Mouse (Mus musculus) neural tube, embryonic 12.5 days (tissue): ENCODE data around the gene Siah1a. TPM values are rescaled to one million over a fixed set of nuclear protein-coding genes. Genes with fewer than 3 reads are reported as not detected.

Experiments
- ATAC-seq: fragments of 200-750 bp; cut with Nextera tagmentation; 2 replicates; pipeline ENCODE4 v1.8.0; 2017; ENCODE audit warnings: low read depth, mild to moderate bottlenecking, moderate TSS enrichment, moderate library complexity; ENCODE audit not compliant: low FRiP score
- H3K27ac ChIP-seq: fragments of 300-500 bp; sonication (generic); 2 replicates; pipeline ENCODE4 v1.5.1; 2016
- H3K27me3 ChIP-seq: fragments of 300-500 bp; sonication (generic); replicated peaks from 2 replicates; pipeline ENCODE4 v1.6.1; 2016; ENCODE audit warnings: mild to moderate bottlenecking
- H3K36me3 ChIP-seq: fragments of 300-500 bp; sonication (generic); 2 replicates; pipeline ENCODE4 v1.6.1; 2016; ENCODE audit warnings: mild to moderate bottlenecking
- H3K4me1 ChIP-seq: fragments of 300-500 bp; sonication (generic); 2 replicates; pipeline ENCODE4 v1.6.1; 2016
- H3K4me2 ChIP-seq: fragments of 300-500 bp; sonication (generic); replicated peaks from 2 replicates; pipeline ENCODE4 v1.6.1; 2016; ENCODE audit warnings: mild to moderate bottlenecking
- H3K4me3 ChIP-seq: fragments of 300-500 bp; sonication (generic); 2 replicates; pipeline ENCODE4 v1.5.1; 2016
- H3K9ac ChIP-seq: fragments of 300-500 bp; sonication (generic); 2 replicates; pipeline ENCODE4 v1.6.1; 2016; ENCODE audit warnings: mild to moderate bottlenecking
- H3K9me3 ChIP-seq: fragments of 300-500 bp; sonication (generic); 2 replicates; pipeline ENCODE4 v1.6.1; 2016; ENCODE audit warnings: mild to moderate bottlenecking
- WGBS: fragments of 180-500 bp; shearing (Covaris S2); methylation state at CpG from one replicate; pipeline ENCODE4 v1.1.7; 2016; 5-methylcytosine and 5-hydroxymethylcytosine counted together
- polyA plus RNA-seq: library from polyadenylated mRNA; unstranded; fragments of >200 nt; fragmentation: Nextera tagmentation; extraction: Ambion mirVana; gene quantifications from 2 replicates; pipeline ENCODE4 v1.2.1, GENCODE M21; 2016

Siah1a gene
- polyA plus RNA-seq, 1 experiment from 2014 or later: 94.1 TPM

GRCm38 (mm10) chr8:86765155-86765554, 19.4 kb upstream of the Siah1a start:
- Histone ChIP-seq H3K27me3 (no peaks in the 10 kb centered on the region), H3K36me3 (no peaks in the 10 kb centered on the region), H3K4me3 (no peak overlapping the region), H3K4me1 (no peaks in the 10 kb centered on the region), H3K9ac (no peak overlapping the region), H3K4me2 (no peak overlapping the region), H3K27ac (no peak overlapping the region), H3K9me3 (no peaks in the 10 kb centered on the region)
- 92% methylated on average over 10 of the region's 10 CpGs for WGBS
- ATAC-seq: no peak

- H3K4me3 ChIP-seq: no peak overlapping the region
- no peaks in the 10 kb centered on the region for H3K4me1 ChIP-seq
- no peaks in the 10 kb centered on the region for H3K36me3 ChIP-seq
- no peaks in the 10 kb centered on the region for H3K27me3 ChIP-seq
- no peak overlapping the region for H3K27ac ChIP-seq
- WGBS: 65% methylated on average over 5 of the region's 5 CpGs
- no peaks in the 10 kb centered on the region for H3K9me3 ChIP-seq
- no peak overlapping the region for H3K4me2 ChIP-seq
- no peak for ATAC-seq
- H3K9ac ChIP-seq: no peak overlapping the region
These were observed 17.1 kb upstream of the Siah1a start for GRCm38 (mm10) chr8:86762806-86763205.

GRCm38 (mm10) chr8:86760746-86761145, 15.0 kb upstream of the Siah1a start:
- Histone ChIP-seq H3K9me3 (no peaks in the 10 kb centered on the region), H3K27ac (no peak overlapping the region), H3K4me1 (0 out of 2 replicates have a peak, but pooled peaks cover 3% of the 10 kb centered on the region), H3K9ac (no peak overlapping the region), H3K27me3 (0 out of 2 replicates have a peak, but pooled peaks cover 3% of the 10 kb centered on the region), H3K4me3 (no peak overlapping the region), H3K36me3 (no peaks in the 10 kb centered on the region), H3K4me2 (no peak overlapping the region)
- ATAC-seq: no peak
- 85% methylated on average over 6 of the region's 6 CpGs for WGBS

DNA sequence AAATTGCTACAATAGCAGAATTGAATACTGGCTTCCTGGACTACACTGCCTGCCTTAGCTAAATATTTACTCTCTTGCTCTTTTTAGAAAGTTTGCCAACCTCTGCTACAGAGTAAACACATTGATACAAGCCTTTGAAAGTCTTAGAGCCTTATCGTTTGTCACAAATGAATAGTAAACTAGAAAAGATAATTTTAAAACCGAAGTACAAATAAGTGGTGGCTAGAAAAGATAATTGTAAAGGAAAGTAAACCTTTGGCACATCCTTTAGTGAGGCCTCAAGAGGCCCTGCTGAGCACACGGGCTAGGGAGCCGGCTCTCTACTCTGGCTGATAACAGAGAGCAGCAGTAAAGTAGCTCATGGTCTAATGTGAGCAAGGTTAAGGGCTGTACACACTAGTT, 13.4 kb upstream of the Siah1a start:
- Histone ChIP-seq H3K4me1 (0 out of 2 replicates have a peak, but pooled peaks cover 3% of the 10 kb centered on the region), H3K9ac (no peak overlapping the region), H3K27me3 (0 out of 2 replicates have a peak, but pooled peaks cover 3% of the 10 kb centered on the region), H3K36me3 (no peaks in the 10 kb centered on the region), H3K4me3 (no peak overlapping the region), H3K27ac (no peak overlapping the region), H3K9me3 (no peaks in the 10 kb centered on the region), H3K4me2 (no peak overlapping the region)
- 65% methylated on average over 4 of the region's 4 CpGs for WGBS
- ATAC-seq: no peak

- H3K4me3 ChIP-seq: no peak overlapping the region
- H3K9ac ChIP-seq: no peak overlapping the region
- 81% methylated on average over 3 of the region's 3 CpGs for WGBS
- H3K36me3 ChIP-seq: no peaks in the 10 kb centered on the region
- no peak for ATAC-seq
- no peaks in the 10 kb centered on the region for H3K9me3 ChIP-seq
- H3K27ac ChIP-seq: no peak overlapping the region
- H3K27me3 ChIP-seq: 0 out of 2 replicates have a peak, but pooled peaks cover 3% of the 10 kb centered on the region
- H3K4me1 ChIP-seq: 0 out of 2 replicates have a peak, but pooled peaks cover 3% of the 10 kb centered on the region
- no peak overlapping the region for H3K4me2 ChIP-seq
These were observed 12.9 kb upstream of the Siah1a start for GRCm38 (mm10) chr8:86758651-86759050.

DNA sequence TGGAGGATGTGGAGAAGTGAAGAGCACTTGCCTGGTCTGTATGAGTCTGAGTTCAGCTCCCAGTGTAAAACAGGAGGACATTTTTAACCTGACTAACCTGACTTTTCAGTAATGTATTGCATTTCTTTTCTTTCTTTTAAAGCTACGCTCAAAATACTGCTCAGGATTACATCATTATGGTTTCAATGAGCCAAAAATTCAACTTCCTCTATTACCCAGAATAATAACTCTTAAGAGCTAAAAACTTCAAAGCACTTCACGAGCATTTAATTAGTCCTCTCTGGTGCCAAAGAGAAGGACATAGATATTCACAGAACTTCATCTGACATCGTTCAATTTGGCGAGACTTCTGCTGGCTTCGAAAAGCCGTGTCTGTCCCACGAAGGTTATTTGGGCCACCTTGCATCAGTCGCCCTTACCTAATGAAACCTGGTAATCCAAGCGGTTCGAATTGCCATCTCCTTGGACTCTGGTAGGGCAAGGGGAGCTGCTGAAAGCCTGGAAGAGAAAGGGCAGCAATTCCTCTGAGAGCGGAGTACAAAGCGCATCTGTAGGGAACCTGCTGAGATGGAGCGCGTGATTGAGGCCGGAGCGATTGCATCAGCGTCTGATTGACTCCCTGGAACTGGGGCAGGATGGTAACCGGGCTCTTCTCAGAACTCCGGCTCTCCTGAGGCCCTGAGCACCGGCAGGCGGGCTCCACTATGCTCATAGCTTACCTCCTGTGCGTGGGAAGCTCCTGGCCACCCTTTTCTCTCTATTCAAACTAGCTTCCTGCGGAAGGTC, 11.4 kb upstream of the Siah1a start:
- Histone ChIP-seq H3K9ac (no peak overlapping the region), H3K4me3 (no peak overlapping the region)
- no peak for ATAC-seq

GRCm38 (mm10) chr8:86749842-86750241, 4.1 kb upstream of the Siah1a start:
- Histone ChIP-seq H3K4me1 (peaks cover 8% of the 10 kb centered on the region; the same call in 1 of the 2 replicates), H3K27ac (no peak overlapping the region), H3K4me2 (no peak overlapping the region), H3K9ac (no peak overlapping the region), H3K36me3 (no peaks in the 10 kb centered on the region), H3K27me3 (no peaks in the 10 kb centered on the region), H3K4me3 (no peak overlapping the region), H3K9me3 (no peaks in the 10 kb centered on the region)
- 47% methylated on average over 2 of the region's 2 CpGs for WGBS
- no peak for ATAC-seq

More for the DNA sequence above, 11.4 kb upstream of the Siah1a start:
- no peaks in the 10 kb centered on the region for H3K36me3 ChIP-seq
- H3K4me1 ChIP-seq: 0 out of 2 replicates have a peak, but pooled peaks cover 3% of the 10 kb centered on the region
- no peak overlapping the region for H3K27ac ChIP-seq
- 0 out of 2 replicates have a peak, but pooled peaks cover 3% of the 10 kb centered on the region for H3K27me3 ChIP-seq
- WGBS: 17% methylated on average over 23 of the region's 23 CpGs
- H3K4me2 ChIP-seq: peak overlapping the region; percentile 47
- no peaks in the 10 kb centered on the region for H3K9me3 ChIP-seq

DNA sequence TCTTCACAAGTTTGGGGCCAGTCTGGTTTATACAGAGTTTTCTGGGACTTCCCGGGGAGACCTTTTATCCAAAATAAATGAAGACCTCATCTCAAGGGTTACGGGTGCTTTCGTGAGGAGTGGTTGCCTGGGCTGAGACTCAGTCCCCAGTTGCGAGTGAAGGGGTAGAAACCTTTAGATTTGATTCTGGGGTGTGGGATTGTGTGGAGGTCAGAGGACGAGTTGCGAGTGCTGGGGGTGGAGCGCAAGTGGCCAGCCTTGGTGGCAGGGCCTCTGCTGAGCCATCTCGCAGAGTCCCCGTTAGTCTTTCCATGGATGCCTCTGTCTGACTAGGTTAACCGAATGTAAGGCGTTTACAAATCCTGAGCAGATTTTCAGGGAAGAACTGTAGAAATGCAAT, 777 bp upstream of the Siah1a start:
- no peaks in the 10 kb centered on the region for H3K36me3 ChIP-seq
- no peaks in the 10 kb centered on the region for H3K9me3 ChIP-seq
- WGBS: 2% methylated on average over 11 of the region's 11 CpGs
- H3K4me2 ChIP-seq: peak overlapping the region; percentile 68
- H3K4me1 ChIP-seq: peaks cover 23% of the 10 kb centered on the region
- no peaks in the 10 kb centered on the region for H3K27me3 ChIP-seq
- peak overlapping the region; percentile 88 for H3K4me3 ChIP-seq
- ATAC-seq: peak; percentile 43; the same call in 1 of the 2 replicates
- H3K27ac ChIP-seq: no peak overlapping the region; the same call in 1 of the 2 replicates
- H3K9ac ChIP-seq: peak overlapping the region; percentile 99

- WGBS: under 1% methylated on average over 65 of the region's 70 CpGs
- Histone ChIP-seq H3K4me1 (peaks cover 25% of the 10 kb centered on the region), H3K27ac (peak overlapping the region; percentile 94), H3K27me3 (no peaks in the 10 kb centered on the region), H3K4me2 (peak overlapping the region; percentile 68), H3K36me3 (no peaks in the 10 kb centered on the region), H3K4me3 (peak overlapping the region; percentile 88), H3K9ac (peak overlapping the region; percentile 99), H3K9me3 (no peaks in the 10 kb centered on the region)
- peak; percentile 89 for ATAC-seq
These were observed 254 bp upstream of the Siah1a start for GRCm38 (mm10) chr8:86745935-86746441.

DNA sequence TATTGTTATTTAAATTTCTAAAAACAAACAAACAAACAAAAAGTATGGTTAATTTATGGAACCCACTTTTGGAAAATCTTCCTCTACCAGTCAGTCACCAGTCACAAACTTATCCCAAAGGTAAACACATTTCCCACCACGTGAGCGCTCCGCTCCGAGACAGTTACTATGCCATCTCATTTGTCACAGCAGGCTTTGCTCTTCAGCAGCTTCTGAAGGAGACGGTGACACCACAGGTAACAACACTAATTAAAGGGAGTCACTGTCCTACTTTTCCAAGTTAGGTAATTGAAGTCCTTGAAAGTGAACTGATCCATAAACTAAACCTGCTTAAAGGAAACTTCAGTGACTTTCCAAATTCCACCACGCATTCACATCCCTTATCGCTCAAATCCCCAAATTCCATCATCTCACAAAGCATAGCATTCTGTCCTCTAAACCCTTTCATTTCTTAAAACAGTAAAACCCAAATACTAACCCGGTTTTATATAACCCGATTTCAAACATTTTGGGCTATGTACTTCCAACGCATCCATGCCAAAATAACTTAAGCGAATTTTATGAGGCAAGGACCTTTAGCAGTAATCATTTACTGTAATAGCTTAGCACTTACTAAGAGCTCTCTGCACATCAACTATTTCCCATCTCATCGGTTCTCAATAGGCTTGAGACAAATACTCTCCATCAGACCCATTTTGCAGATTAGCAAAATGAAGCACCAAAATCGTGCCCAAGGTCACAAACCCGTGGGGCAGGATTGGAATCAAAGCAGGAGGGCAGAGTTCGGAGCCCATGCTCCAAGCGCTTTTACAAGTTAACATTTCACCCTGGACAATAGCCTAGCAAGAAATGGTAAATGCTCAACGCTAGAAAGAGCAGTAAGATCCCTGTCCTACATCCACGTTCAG, 1.2 kb downstream of the Siah1a start:
- no peaks in the 10 kb centered on the region for H3K27me3 ChIP-seq
- 4% methylated on average over 18 of the region's 18 CpGs for WGBS
- H3K9ac ChIP-seq: peak overlapping the region; percentile 99
- H3K36me3 ChIP-seq: no peaks in the 10 kb centered on the region
- peaks cover 25% of the 10 kb centered on the region for H3K4me1 ChIP-seq
- H3K27ac ChIP-seq: peak overlapping the region; percentile 94; the same call in 1 of the 2 replicates
- peak overlapping the region; percentile 88 for H3K4me3 ChIP-seq
- no peak for ATAC-seq
- peak overlapping the region; percentile 68 for H3K4me2 ChIP-seq
- no peaks in the 10 kb centered on the region for H3K9me3 ChIP-seq

DNA sequence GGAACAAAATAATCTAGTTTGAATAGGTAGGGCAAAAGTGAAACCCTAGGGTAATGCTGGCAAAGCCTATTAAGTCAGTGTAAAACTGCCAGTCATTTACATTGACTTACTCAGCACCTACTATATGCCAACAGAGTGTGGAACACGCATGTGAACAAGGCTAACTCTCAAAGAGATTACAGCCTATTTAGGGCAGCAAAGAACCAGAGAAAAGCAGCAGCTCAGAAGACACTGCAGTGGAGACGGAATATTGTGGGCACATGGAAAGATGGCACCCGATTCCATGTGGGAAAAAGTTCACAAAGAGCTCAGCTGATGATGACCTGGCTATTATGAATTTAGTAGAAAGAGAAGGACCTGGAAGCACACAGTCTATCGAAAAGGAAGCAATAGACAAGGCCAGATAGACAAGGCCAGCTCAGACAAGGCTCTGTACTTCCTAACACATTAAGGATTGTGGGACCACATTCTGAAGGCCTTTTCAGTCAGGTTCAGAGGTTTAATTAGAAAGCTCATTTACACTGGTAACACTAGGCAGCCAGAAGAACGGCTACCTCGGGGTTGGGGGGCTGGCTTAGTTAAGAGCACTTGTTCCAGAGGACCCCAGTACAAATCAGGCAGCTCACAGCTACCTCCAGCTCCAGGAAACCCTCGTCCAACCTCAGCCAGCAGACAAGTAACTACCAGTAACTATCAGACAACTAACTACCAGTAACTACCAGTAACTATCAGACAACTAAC, 3.0 kb downstream of the Siah1a start:
- Histone ChIP-seq H3K4me2 (peak overlapping the region; percentile 3; the same call in 1 of the 2 replicates), H3K27ac (no peak overlapping the region), H3K27me3 (no peaks in the 10 kb centered on the region), H3K9me3 (no peaks in the 10 kb centered on the region), H3K4me1 (peaks cover 25% of the 10 kb centered on the region), H3K9ac (no peak overlapping the region), H3K36me3 (no peaks in the 10 kb centered on the region), H3K4me3 (no peak overlapping the region)
- ATAC-seq: no peak
- WGBS: 84% methylated on average over 7 of the region's 7 CpGs
